Mouse (Mus musculus): Measurements from ENCODE around the gene Mrpl48. TPM values are rescaled to one million over a fixed set of nuclear protein-coding genes. Genes with fewer than 3 reads are reported as not detected.

The Mrpl48 gene
- polyA plus RNA-seq, 1 experiment from 2014 or later = 89.5 TPM

DNA sequence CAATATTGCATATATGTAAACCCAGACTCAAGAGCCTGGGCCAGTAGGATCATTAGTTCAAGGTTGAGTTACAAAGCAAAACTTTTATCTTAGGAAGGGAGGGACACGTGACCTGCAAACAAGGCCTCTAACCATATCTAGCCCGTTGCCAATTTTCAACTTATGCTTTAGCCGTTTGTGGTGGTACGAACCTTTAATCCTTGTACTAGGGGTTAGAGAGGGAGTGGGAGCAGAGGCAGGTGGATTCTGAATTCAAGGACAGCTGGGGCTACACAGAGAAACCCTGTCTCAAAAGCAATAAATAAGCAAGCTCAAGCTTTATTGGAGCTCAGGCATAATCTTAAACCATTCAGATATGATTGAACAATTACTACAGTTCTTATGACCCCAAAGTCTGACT, 34.3 kb upstream of the Mrpl48 start:
- 95% methylated on average over 4 of the region's 4 CpGs for WGBS
- no peak overlapping the region for H3K4me2 ChIP-seq (replicated peaks)
- no peaks in the 10 kb centered on the region for H3K9me3 ChIP-seq (ENCODE audit: control insufficient read depth, low read length)
- H3K36me3 ChIP-seq (replicated peaks; ENCODE audit: control insufficient read depth, insufficient read depth) = peaks cover 32% of the 10 kb centered on the region
- DNase-seq (ENCODE audit: low spot score) (no peak), ATAC-seq (ENCODE audit: low FRiP score) (no peak)
- no peak overlapping the region for H3K9ac ChIP-seq
- H3K27ac ChIP-seq = no peak overlapping the region
- no peaks in the 10 kb centered on the region for H3K27me3 ChIP-seq (ENCODE audit: control insufficient read depth, insufficient read depth, low read length)
- no peaks in the 10 kb centered on the region for H3K4me1 ChIP-seq (replicated peaks; ENCODE audit: control insufficient read depth, insufficient read depth, low read length)
- no peak overlapping the region for H3K4me3 ChIP-seq (replicated peaks; ENCODE audit: low read length)

DNA sequence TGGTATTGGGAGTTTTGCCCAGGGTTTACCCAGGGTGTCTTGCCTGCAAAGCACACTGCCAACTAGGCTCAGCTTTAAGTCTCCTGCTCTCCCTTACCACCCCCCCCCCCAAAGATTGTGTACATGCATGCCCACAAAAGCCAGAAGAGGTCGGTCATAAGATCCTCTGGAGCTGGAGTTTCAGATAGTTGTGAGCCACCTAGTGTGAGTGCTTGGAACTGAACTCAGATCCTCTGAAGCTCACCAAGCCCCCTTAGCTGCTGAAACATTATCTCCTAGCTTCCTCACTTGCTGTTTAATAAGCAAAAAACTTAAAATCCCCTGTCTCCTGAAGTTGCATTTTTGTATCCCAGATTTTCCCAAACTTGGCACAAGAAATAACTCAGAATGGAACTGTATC, 29.6 kb upstream of the Mrpl48 start:
- H3K4me1 ChIP-seq (replicated peaks; ENCODE audit: control insufficient read depth, insufficient read depth, low read length) = no peaks in the 10 kb centered on the region
- no peaks in the 10 kb centered on the region for H3K9me3 ChIP-seq (ENCODE audit: control insufficient read depth, low read length)
- no peak overlapping the region for H3K27ac ChIP-seq
- H3K9ac ChIP-seq = no peak overlapping the region
- 0% methylated on average over 1 of the region's 1 CpGs for WGBS
- ATAC-seq (ENCODE audit: low FRiP score) = no peak
- H3K36me3 ChIP-seq (replicated peaks; ENCODE audit: control insufficient read depth, insufficient read depth) = peaks cover 45% of the 10 kb centered on the region
- no peak overlapping the region for H3K4me2 ChIP-seq (replicated peaks)
- H3K4me3 ChIP-seq (replicated peaks; ENCODE audit: low read length) = no peak overlapping the region
- DNase-seq (ENCODE audit: low spot score) = peak; percentile 56
- no peaks in the 10 kb centered on the region for H3K27me3 ChIP-seq (ENCODE audit: control insufficient read depth, insufficient read depth, low read length)

DNA sequence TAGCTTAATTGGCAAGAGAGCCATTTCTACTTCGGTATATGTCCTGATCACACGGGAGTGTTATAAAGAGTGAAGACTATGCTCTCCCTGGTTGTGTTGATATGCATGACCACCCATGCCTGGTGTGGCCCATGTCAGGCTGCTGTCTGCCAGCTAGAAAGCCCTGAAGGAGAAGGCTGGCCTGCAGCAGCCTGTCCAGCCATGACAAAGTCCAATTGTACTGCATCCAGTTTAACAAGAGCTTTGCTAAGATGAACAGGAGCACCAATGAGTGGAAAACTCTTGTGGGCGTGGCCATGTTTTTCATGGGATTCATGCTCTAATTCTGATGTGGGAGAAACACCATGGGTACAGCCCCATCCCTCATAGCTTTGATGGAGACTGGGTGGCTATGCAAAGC, 16.4 kb upstream of the Mrpl48 start:
- peaks cover 15% of the 10 kb centered on the region for H3K36me3 ChIP-seq (replicated peaks; ENCODE audit: control insufficient read depth, insufficient read depth)
- WGBS = 72% methylated on average over 3 of the region's 3 CpGs
- DNase-seq (ENCODE audit: low spot score) = no peak
- H3K4me2 ChIP-seq (replicated peaks) = no peak overlapping the region
- H3K27ac ChIP-seq = no peak overlapping the region
- no peak overlapping the region for H3K4me3 ChIP-seq (replicated peaks; ENCODE audit: low read length)
- ATAC-seq (ENCODE audit: low FRiP score) = no peak
- H3K27me3 ChIP-seq (ENCODE audit: control insufficient read depth, insufficient read depth, low read length) = no peaks in the 10 kb centered on the region
- H3K4me1 ChIP-seq (replicated peaks; ENCODE audit: control insufficient read depth, insufficient read depth, low read length) = no peaks in the 10 kb centered on the region
- no peak overlapping the region for H3K9ac ChIP-seq
- no peaks in the 10 kb centered on the region for H3K9me3 ChIP-seq (ENCODE audit: control insufficient read depth, low read length)

DNA sequence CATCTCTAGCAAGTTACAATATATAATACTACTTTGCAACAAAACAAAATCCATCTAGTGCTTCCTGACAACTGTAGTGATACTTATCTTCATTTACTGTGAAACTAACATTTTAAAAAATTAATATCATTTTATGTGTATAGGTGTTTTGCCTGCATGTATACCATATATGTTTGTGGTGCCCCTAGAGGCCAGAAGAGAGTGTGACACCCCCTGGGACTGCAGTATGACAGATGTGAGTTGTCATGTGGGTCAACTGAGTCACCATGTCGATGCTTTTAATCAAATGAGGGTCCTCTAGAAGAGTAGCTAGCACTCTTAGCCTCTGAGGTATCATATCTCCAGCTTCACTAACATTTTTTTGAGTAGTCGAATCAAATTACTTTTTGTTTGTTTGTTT, 14.2 kb upstream of the Mrpl48 start:
- no peak for ATAC-seq (ENCODE audit: low FRiP score)
- Histone ChIP-seq H3K27me3 (ENCODE audit: control insufficient read depth, insufficient read depth, low read length) (no peaks in the 10 kb centered on the region), H3K27ac (no peak overlapping the region), H3K4me1 (replicated peaks; ENCODE audit: control insufficient read depth, insufficient read depth, low read length) (no peaks in the 10 kb centered on the region), H3K4me2 (replicated peaks) (no peak overlapping the region), H3K4me3 (replicated peaks; ENCODE audit: low read length) (no peak overlapping the region), H3K36me3 (replicated peaks; ENCODE audit: control insufficient read depth, insufficient read depth) (0 out of 2 replicates have a peak, but pooled peaks cover under 1% of the 10 kb centered on the region), H3K9me3 (ENCODE audit: control insufficient read depth, low read length) (no peaks in the 10 kb centered on the region), H3K9ac (no peak overlapping the region)
- 64% methylated on average over 2 of the region's 2 CpGs for WGBS
- DNase-seq (ENCODE audit: low spot score) = no peak

DNA sequence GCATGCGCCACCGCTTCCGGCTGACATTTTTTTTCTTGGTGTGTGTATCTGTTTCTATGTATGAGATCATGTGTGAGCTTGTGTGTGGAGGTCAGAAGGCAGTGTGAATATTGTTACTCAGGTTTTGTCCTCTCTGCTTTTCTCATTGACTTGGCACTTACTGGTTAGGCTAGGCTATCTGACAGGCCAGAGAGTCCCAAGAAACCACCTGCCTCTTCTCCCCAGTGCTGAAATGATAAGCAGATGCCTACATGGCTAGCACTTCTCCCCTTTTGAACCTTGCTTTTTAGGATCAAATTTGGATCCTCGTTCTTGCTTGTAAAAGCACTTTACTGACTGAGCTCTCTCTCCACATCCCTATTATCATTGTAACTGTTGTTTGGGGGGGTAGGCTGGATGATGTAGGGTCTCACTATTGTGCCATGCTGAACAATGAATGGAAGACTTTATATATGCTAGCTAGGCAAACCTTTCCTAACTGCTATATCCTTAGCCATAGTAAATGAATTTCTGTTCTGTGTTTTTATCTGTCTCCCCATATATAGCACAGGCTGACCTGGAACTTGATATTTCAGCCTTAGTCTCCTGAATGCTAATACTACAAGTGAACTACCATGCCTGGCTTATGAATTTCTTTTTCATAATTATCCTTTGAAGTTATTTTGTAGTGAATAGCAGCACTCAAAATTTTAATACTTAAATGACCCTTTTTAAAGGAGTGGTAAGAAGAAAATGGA, 8.2 kb upstream of the Mrpl48 start:
- Histone ChIP-seq H3K36me3 (replicated peaks; ENCODE audit: control insufficient read depth, insufficient read depth) (no peaks in the 10 kb centered on the region), H3K4me2 (replicated peaks) (no peak overlapping the region), H3K4me3 (replicated peaks; ENCODE audit: low read length) (no peak overlapping the region), H3K9me3 (ENCODE audit: control insufficient read depth, low read length) (no peaks in the 10 kb centered on the region), H3K27ac (no peak overlapping the region), H3K27me3 (ENCODE audit: control insufficient read depth, insufficient read depth, low read length) (no peaks in the 10 kb centered on the region), H3K4me1 (replicated peaks; ENCODE audit: control insufficient read depth, insufficient read depth, low read length) (no peaks in the 10 kb centered on the region; the same call in 1 of the 2 replicates), H3K9ac (no peak overlapping the region)
- DNase-seq (ENCODE audit: low spot score) = no peak
- WGBS = 92% methylated on average over 4 of the region's 4 CpGs
- ATAC-seq (ENCODE audit: low FRiP score) = no peak

DNA sequence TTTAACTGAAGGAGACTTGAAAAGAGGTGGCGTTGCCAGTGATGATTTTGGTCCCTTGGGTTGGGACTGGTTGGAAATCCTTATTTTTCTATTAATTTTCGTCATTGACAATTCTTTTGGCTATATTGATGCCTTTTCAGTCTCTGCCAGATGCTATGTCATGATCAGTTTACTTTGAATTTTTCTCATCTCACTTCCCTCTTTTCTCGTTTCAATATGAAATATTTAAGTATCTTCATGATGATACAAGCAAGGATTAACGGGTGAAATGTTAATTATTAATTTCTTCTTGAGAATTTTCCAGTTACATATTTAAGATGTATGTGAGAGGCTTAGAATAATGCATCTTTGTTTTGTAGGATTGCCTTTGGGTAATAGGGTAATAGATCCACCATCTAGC, 809 bp upstream of the Mrpl48 start:
- Histone ChIP-seq H3K9ac (peak overlapping the region; percentile 99), H3K4me1 (replicated peaks; ENCODE audit: control insufficient read depth, insufficient read depth, low read length) (peaks cover 23% of the 10 kb centered on the region), H3K9me3 (ENCODE audit: control insufficient read depth, low read length) (no peaks in the 10 kb centered on the region), H3K27me3 (ENCODE audit: control insufficient read depth, insufficient read depth, low read length) (no peaks in the 10 kb centered on the region), H3K27ac (peak overlapping the region; percentile 99), H3K36me3 (replicated peaks; ENCODE audit: control insufficient read depth, insufficient read depth) (no peaks in the 10 kb centered on the region), H3K4me3 (replicated peaks; ENCODE audit: low read length) (peak overlapping the region; percentile 91), H3K4me2 (replicated peaks) (peak overlapping the region; percentile 59)
- no peak for DNase-seq (ENCODE audit: low spot score)
- no peak for ATAC-seq (ENCODE audit: low FRiP score)
- 23% methylated on average over 4 of the region's 4 CpGs for WGBS

DNA sequence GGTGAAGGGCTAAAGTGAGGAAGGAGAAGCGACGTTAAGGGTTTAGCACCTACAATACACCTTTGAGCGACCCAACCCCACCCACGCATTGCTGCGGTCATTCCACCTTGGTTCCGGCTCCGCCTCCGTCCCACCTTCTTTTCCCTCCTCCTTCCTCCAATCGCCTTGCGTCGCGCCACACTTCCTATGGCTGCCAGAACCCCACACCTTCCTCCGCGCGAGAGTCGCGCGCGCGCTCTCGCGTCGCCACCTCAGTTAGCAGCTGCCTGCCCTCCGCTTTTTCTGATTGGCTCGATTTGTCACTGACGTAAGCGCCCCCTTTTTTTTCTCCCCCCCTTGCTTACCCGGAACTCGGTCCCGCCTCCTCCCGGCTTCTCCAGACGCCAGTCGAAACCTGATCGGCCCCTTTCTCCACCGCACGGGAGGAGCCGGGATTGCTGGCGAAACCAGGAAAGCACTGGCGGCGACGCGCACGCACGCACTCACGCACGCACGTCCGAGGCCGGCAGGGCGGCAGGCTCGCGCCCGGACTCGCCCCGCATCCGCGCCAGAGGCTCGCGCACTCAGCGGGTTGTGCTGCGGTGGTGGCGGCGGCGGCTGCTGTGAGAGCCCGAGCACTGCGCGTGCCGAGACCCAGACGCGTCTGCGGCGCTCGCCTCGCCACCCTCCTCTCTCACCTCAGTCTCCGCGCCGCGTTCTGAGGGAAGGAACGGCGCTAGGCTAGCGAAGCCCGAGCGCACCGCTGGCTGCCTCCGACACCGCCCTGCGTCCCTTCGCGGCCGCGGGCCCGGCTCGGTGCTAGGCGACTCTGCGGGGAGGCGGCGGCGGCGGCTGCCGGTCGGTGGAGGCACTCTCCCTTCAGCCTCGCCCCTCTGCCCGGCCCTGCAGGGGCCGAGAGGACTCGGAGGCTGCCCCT, 629 bp downstream of the Mrpl48 start, which contains the start of gene Rab6a:
TSS of gene Rab6a (plus strand) at position 197 of the 916 bp plus-strand sequence.
- peak; percentile 98 for DNase-seq (ENCODE audit: low spot score)
- H3K36me3 ChIP-seq (replicated peaks; ENCODE audit: control insufficient read depth, insufficient read depth) = no peaks in the 10 kb centered on the region
- H3K9ac ChIP-seq = peak within 1 kb of the TSS; percentile 99
- peak within 1 kb of the TSS; percentile 71 for H3K4me2 ChIP-seq (replicated peaks)
- H3K9me3 ChIP-seq (ENCODE audit: control insufficient read depth, low read length) = no peaks in the 10 kb centered on the region
- H3K27ac ChIP-seq = peak within 1 kb of the TSS; percentile 99
- ATAC-seq (ENCODE audit: low FRiP score) = peak; percentile 97
- under 1% methylated on average over 85 of the region's 105 CpGs for WGBS
- H3K4me1 ChIP-seq (replicated peaks; ENCODE audit: control insufficient read depth, insufficient read depth, low read length) = peaks cover 23% of the 10 kb centered on the region
- no peaks in the 10 kb centered on the region for H3K27me3 ChIP-seq (ENCODE audit: control insufficient read depth, insufficient read depth, low read length)
- H3K4me3 ChIP-seq (replicated peaks; ENCODE audit: low read length) = peak within 1 kb of the TSS; percentile 91

DNA sequence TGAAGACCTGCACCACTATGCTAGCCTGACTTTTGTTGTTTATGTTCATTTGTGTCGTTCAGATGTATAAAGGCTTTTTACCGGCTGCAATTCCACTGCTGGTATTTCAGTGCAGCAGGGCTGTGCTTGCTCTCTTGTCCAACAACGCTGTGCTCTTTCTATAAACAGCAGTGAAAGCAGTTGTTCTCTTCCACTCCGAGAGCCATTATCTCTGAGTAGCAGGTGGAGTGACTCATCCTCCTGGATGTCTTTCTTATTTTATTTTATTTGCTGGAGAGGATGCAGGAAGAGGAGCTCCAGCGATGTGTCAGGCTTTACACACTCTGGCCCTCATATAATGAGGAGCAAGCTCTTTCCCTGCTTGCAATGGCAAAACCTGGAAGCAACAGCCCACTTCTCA, 7.9 kb downstream of the Mrpl48 start:
- no peak for ATAC-seq (ENCODE audit: low FRiP score)
- Histone ChIP-seq H3K4me2 (replicated peaks) (no peak overlapping the region), H3K27me3 (ENCODE audit: control insufficient read depth, insufficient read depth, low read length) (no peaks in the 10 kb centered on the region), H3K9ac (no peak overlapping the region), H3K9me3 (ENCODE audit: control insufficient read depth, low read length) (no peaks in the 10 kb centered on the region), H3K27ac (no peak overlapping the region), H3K4me3 (replicated peaks; ENCODE audit: low read length) (no peak overlapping the region), H3K4me1 (replicated peaks; ENCODE audit: control insufficient read depth, insufficient read depth, low read length) (no peaks in the 10 kb centered on the region), H3K36me3 (replicated peaks; ENCODE audit: control insufficient read depth, insufficient read depth) (no peaks in the 10 kb centered on the region)
- DNase-seq (ENCODE audit: low spot score) = no peak
- WGBS = 82% methylated on average over 5 of the region's 5 CpGs

DNA sequence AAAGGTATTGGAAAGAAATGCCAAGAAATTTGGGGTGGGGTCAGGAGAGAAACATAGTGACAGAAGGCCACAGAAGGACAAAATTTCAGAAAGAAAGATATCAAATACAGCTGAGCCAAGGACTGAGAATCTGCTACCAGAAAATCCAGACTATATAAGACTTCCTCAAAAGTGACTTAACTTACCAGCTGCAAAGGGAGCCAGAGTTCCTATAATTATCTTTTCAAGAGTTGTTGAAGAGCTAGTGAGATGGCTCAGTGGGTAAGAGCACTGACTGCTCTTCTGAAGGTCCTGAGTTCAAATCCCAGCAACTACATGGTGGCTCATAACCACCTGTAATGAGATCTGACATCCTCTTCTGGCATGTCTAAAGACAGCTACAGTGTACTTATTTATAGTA, 14.8 kb downstream of the Mrpl48 start:
- Histone ChIP-seq H3K9me3 (ENCODE audit: control insufficient read depth, low read length) (no peaks in the 10 kb centered on the region), H3K27ac (no peak overlapping the region), H3K9ac (no peak overlapping the region), H3K36me3 (replicated peaks; ENCODE audit: control insufficient read depth, insufficient read depth) (no peaks in the 10 kb centered on the region), H3K4me2 (replicated peaks) (no peak overlapping the region), H3K4me1 (replicated peaks; ENCODE audit: control insufficient read depth, insufficient read depth, low read length) (no peaks in the 10 kb centered on the region), H3K4me3 (replicated peaks; ENCODE audit: low read length) (no peak overlapping the region), H3K27me3 (ENCODE audit: control insufficient read depth, insufficient read depth, low read length) (no peaks in the 10 kb centered on the region)
- DNase-seq (ENCODE audit: low spot score) (no peak), ATAC-seq (ENCODE audit: low FRiP score) (no peak)

All from hindbrain, embryonic 14.5 days (tissue).